Mouse (Mus musculus): ENCODE results near the gene Slc22a23. TPM values are rescaled to one million over a fixed set of nuclear protein-coding genes. Genes with fewer than 3 reads are reported as not detected.

Gene Slc22a23
- total and polyA plus RNA-seq, 3 experiments: 0.47 to 1.3 (median 0.85) TPM

DNA sequence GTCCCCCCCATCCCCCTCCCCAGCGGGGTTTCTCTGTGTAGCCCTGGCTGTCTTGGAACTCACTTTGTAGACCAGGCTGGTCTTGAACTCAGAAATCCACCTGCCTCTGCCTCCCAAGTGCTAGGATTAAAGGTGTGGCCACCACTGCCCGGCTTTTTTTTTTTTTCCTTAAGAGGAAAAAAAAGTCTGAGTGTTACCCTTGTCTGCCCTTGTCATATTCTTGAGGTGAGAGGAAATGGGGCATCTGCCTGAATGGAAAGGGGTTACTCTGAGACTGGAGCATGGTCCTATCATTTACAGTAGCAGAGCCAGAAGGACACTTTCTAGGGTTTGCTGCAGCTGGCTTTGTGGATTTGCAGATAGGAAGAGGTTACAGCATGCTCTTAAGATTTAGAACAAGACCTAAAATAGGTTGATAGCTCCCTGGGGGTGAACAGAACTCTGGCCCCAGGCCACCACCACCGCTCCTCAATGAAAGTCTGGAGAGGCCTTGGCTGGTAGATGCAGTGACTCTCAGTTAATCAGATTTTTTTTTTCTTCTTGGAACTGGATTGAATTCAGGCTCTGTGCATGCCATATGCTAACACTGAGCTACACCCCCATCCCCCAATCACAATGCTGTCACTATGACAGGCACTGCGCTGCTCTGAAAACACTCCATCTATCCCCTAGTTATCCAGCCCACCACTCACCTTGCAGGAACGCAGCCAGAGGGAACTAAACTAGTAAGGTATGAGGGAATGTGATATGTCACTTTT, 191.5 kb downstream of the Slc22a23 start:
- Histone ChIP-seq H3K36me3 (replicated peaks in 1 of 2; ENCODE audit: control insufficient read depth in 1 of 2, insufficient read depth in 1 of 2, low read length in 1 of 2) (no peaks in the 10 kb centered on the region), H3K4me1 (ENCODE audit: control insufficient read depth in 1 of 2, insufficient read depth in 2 of 2) (peaks cover 3 to 28% of the 10 kb centered on the region in 2 experiments), H3K4me3 (replicated peaks in 1 of 3; ENCODE audit: low read depth in 2 of 3, low read length in 2 of 3, poor library complexity in 1 of 3) (no peak overlapping the region), H3K9ac (ENCODE audit: insufficient read depth, low read depth) (no peak overlapping the region), H3K4me2 (ENCODE audit: insufficient read depth, low read depth, poor library complexity, severe bottlenecking) (no peak overlapping the region), H3K9me3 (replicated peaks; ENCODE audit: low read length) (peaks cover 4% of the 10 kb centered on the region), H3K27me3 (replicated peaks) (no peaks in the 10 kb centered on the region), H3K79me2 (replicated peaks; ENCODE audit: control insufficient read depth, extremely low read depth, insufficient read depth, poor library complexity, severe bottlenecking) (no peaks in the 10 kb centered on the region), H3K27ac (ENCODE audit: insufficient read depth, low read depth) (no peak overlapping the region)
- no peak for TF ChIP-seq CTCF (conservative IDR thresholded peaks at IDR 0.05 in 1 of 2, IDR thresholded peaks at IDR 0.05 in 1 of 2; ENCODE audit: low read depth in 2 of 2, low read length in 2 of 2)
- TF ChIP-seq RCOR1 (conservative IDR thresholded peaks at IDR 0.05; ENCODE audit: low read depth, low read length): no peak
- TF ChIP-seq EP300 (IDR thresholded peaks at IDR 0.05; ENCODE audit: low read length): no peak
- TF ChIP-seq MYC (IDR thresholded peaks at IDR 0.05; ENCODE audit: low read depth, low read length): no peak
- no peak for TF ChIP-seq UBTF (IDR thresholded peaks at IDR 0.05; ENCODE audit: low read depth, low read length)
- TF ChIP-seq PAX5 (IDR thresholded peaks at IDR 0.05; ENCODE audit: low read length): no peak
- TF ChIP-seq GABPA (IDR thresholded peaks at IDR 0.05; ENCODE audit: insufficient replicate concordance, low read depth, low read length): no peak
- TF ChIP-seq MEF2A (IDR thresholded peaks at IDR 0.05; ENCODE audit: borderline replicate concordance, low read depth, low read length): no peak
- TF ChIP-seq SIN3A (IDR thresholded peaks at IDR 0.05; ENCODE audit: low read length): no peak
- no peak for TF ChIP-seq E2F4 (IDR thresholded peaks at IDR 0.05; ENCODE audit: insufficient replicate concordance, low read depth, low read length)
- no peak for TF ChIP-seq NELFE (IDR thresholded peaks at IDR 0.05; ENCODE audit: low read depth, low read length)
- TF ChIP-seq MAZ (IDR thresholded peaks at IDR 0.05; ENCODE audit: low read depth, low read length): no peak
- no peak for TF ChIP-seq NRF1 (IDR thresholded peaks at IDR 0.05; ENCODE audit: low read depth, low read length)
- TF ChIP-seq USF1 (IDR thresholded peaks at IDR 0.05; ENCODE audit: low read depth, low read length): no peak
- no peak for TF ChIP-seq ZC3H11A (IDR thresholded peaks at IDR 0.05; ENCODE audit: low read depth, low read length)
- TF ChIP-seq ZKSCAN1 (IDR thresholded peaks at IDR 0.05; ENCODE audit: borderline replicate concordance, low read depth, low read length): no peak
- no peak for TF ChIP-seq HCFC1 (IDR thresholded peaks at IDR 0.05; ENCODE audit: low read depth, low read length)
- no peak for TF ChIP-seq MAFK (IDR thresholded peaks at IDR 0.05; ENCODE audit: insufficient replicate concordance, low read length)
- in situ Hi-C loops (cut with MboI; ENCODE audit: low pct_ligation_motif_present, low pct_unique_long_range_greater_than_20kb, low sequenced_read_pairs) (loop anchor here (10.0 kb wide), 1 partner anchor 199 kb away; no protein-coding TSS in a partner anchor), dilution Hi-C loops (cut with MboI; ENCODE audit: extremely low pct_ligation_motif_present, extremely low pct_unique_long_range_greater_than_20kb, low sequenced_read_pairs) (no loop called here)
- DNase-seq (ENCODE audit: extremely low read depth): no peak

DNA sequence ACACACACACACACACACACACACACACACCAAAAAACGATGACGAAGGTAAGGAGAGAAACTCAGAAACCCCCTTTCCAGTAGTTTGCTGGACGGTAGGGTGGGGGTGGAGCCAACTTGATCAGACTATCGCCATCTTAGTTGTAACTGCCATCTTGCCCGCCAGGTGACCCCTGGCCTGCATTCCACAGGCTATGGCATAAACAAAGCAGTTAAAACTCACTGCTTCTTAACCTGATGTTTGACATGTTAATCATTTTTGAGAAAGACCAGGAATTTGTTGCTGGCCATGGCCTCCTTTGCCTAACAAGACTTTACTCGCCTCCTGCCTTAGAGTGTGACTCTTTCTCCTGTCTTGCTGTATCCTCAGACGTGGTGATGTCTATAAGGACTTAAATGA, 192.3 kb downstream of the Slc22a23 start:
- in situ Hi-C loops (cut with MboI; ENCODE audit: low pct_ligation_motif_present, low pct_unique_long_range_greater_than_20kb, low sequenced_read_pairs): loop anchor here (10.0 kb wide), 1 partner anchor 198 kb away; no protein-coding TSS in a partner anchor
- TF ChIP-seq ETS1 (conservative IDR thresholded peaks at IDR 0.05; ENCODE audit: low read depth, low read length) (no peak), JUN (IDR thresholded peaks at IDR 0.05; ENCODE audit: insufficient read depth, low read depth, low read length) (no peak), BHLHE40 (IDR thresholded peaks at IDR 0.05; ENCODE audit: low read depth, low read length) (no peak), RAD21 (IDR thresholded peaks at IDR 0.05; ENCODE audit: low read depth, low read length) (no peak), EP300 (IDR thresholded peaks at IDR 0.05; ENCODE audit: low read length) (no peak), ELF1 (IDR thresholded peaks at IDR 0.05; ENCODE audit: low read depth, low read length) (no peak), POLR2AphosphoS2 (IDR thresholded peaks at IDR 0.05; ENCODE audit: low read depth, low read length) (no peak), TBP (conservative IDR thresholded peaks at IDR 0.05; ENCODE audit: low read depth, low read length) (no peak), CHD1 (IDR thresholded peaks at IDR 0.05; ENCODE audit: low read depth, low read length) (no peak), SIN3A (IDR thresholded peaks at IDR 0.05; ENCODE audit: low read length) (no peak), RCOR1 (conservative IDR thresholded peaks at IDR 0.05; ENCODE audit: low read depth, low read length) (no peak), KAT2A (IDR thresholded peaks at IDR 0.05; ENCODE audit: insufficient replicate concordance, low read length) (no peak), ZMIZ1 (IDR thresholded peaks at IDR 0.05; ENCODE audit: low read depth, low read length) (no peak), POLR2A (IDR thresholded peaks at IDR 0.05; ENCODE audit: low read depth, low read length) (no peak), MAFK (IDR thresholded peaks at IDR 0.05; ENCODE audit: insufficient replicate concordance, low read length) (no peak), MXI1 (IDR thresholded peaks at IDR 0.05; ENCODE audit: low read depth, low read length) (no peak), MEF2A (IDR thresholded peaks at IDR 0.05; ENCODE audit: borderline replicate concordance, low read depth, low read length) (no peak), JUND (conservative IDR thresholded peaks at IDR 0.05; ENCODE audit: low read depth, low read length) (no peak)
- Histone ChIP-seq H3K4me1 (ENCODE audit: control insufficient read depth in 1 of 2, insufficient read depth in 2 of 2) (peaks cover 3 to 33% of the 10 kb centered on the region in 2 experiments), H3K79me2 (replicated peaks; ENCODE audit: control insufficient read depth, extremely low read depth, insufficient read depth, poor library complexity, severe bottlenecking) (no peaks in the 10 kb centered on the region), H3K9ac (ENCODE audit: insufficient read depth, low read depth) (no peak overlapping the region), H3K4me2 (ENCODE audit: insufficient read depth, low read depth, poor library complexity, severe bottlenecking) (no peak overlapping the region), H3K27me3 (replicated peaks) (no peaks in the 10 kb centered on the region), H3K36me3 (replicated peaks in 1 of 2; ENCODE audit: control insufficient read depth in 1 of 2, insufficient read depth in 1 of 2, low read length in 1 of 2) (no peaks in the 10 kb centered on the region), H3K9me3 (replicated peaks; ENCODE audit: low read length) (no peaks in the 10 kb centered on the region), H3K27ac (ENCODE audit: insufficient read depth, low read depth) (no peak overlapping the region), H3K4me3 (replicated peaks in 1 of 3; ENCODE audit: low read depth in 2 of 3, low read length in 2 of 3, poor library complexity in 1 of 3) (no peak overlapping the region)
- no peak for DNase-seq (ENCODE audit: extremely low read depth)
- dilution Hi-C loops (cut with MboI; ENCODE audit: extremely low pct_ligation_motif_present, extremely low pct_unique_long_range_greater_than_20kb, low sequenced_read_pairs): no loop called here
